Mouse (Mus musculus): ENCODE data around the gene Dnah2. TPM values are rescaled to one million over a fixed set of nuclear protein-coding genes. Genes with fewer than 3 reads are reported as not detected.

Gene Dnah2
- total and polyA plus RNA-seq, 3 experiments, result 0.08 to 0.41 (median 0.23) TPM

DNA sequence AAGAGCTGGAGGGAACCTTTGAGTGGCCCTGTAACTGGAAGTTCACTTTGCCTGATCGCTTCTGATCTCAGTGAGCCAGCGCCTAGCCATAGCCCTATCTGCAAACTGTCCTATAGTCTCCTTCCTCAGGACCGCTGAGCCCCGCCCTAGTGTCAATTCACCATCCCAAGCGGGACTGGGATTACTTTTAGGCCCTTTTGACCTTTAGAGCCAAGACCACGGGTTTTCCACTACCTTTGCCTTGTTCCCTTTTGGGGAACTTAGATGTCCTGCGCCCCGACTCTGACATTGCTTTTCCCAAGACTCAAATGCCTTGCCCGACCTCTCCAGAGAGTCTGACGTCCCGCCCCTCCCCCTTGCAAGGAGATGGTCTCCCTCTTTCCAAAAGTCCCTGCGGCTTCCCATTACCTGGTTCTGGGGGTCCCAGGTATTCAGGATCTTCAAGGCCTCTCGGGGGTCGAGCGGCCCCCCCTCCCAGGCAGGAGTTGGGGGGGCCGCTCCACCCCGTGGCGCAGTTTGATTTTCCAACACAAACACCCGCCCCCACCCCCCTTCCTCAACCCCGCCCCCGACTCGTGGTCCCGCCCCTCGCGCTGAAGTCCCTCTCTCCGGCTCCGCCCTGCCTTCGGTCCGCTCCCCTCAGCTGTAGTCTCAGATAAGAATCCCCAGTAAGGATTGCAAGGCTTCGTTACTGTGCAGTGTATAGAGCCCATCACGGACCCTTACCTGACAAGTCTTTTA lies 128.9 kb downstream of the Dnah2 start:
- peak overlapping the region; percentile 91 for H3K27ac ChIP-seq
- H3K9ac ChIP-seq (ENCODE audit: low read depth, low read length), result peak overlapping the region; percentile 61
- DNase-seq, result peak; percentile 74 to 80
- intact Hi-C loops (cut with DNase I), result loop anchor here (1.0 to 10.0 kb wide), 5 partner anchors 13 to 575 kb away; partner anchors contain the start of genes Gabarap and Phf23
- H3K79me2 ChIP-seq (replicated peaks; ENCODE audit: control insufficient read depth, insufficient read depth, low read length), result no peaks in the 10 kb centered on the region
- H3K27me3 ChIP-seq (ENCODE audit: control insufficient read depth, insufficient read depth, low read length), result no peaks in the 10 kb centered on the region
- TF ChIP-seq EP300 (IDR thresholded peaks at IDR 0.05; ENCODE audit: insufficient read depth, low read depth, low read length), result 0 out of 2 replicates have a peak, but pooled peaks have one; percentile 20
- TF ChIP-seq CTCF (IDR thresholded peaks at IDR 0.05), result no peak
- TF ChIP-seq POLR2A (IDR thresholded peaks at IDR 0.05; ENCODE audit: insufficient read depth, low read depth, low read length), result no peak
- H3K4me1 ChIP-seq (ENCODE audit: control insufficient read depth, insufficient read depth, low read length), result peaks cover 4% of the 10 kb centered on the region
- under 1% methylated on average over 30 of the region's 31 CpGs for WGBS
- H3K4me3 ChIP-seq, result peak overlapping the region; percentile 56
- H3K36me3 ChIP-seq (ENCODE audit: control insufficient read depth, insufficient read depth, low read length), result no peaks in the 10 kb centered on the region

DNA sequence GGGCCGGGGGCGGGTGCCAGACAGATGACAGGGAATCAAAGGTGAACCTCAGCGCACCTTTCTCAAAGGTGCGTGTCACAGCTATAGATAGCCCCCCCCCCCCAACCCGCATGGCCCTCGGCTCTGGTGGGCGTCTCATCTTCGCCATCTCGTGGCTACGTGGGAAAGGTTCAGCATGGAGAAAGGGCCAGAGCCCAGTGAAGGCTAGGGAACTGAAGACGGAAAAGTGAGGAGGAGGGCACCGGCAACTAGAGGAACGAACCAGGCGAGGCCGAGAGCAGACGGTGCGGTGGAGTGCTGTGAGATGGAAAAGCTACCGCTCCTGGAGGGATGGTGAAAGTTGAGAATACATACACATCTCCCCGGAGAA lies 129.5 kb downstream of the Dnah2 start:
- intact Hi-C loops (cut with DNase I), result loop anchor here (1.0 to 10.0 kb wide), 3 partner anchors 18 to 575 kb away; partner anchors contain the start of genes Gabarap and Phf23
- no peak for TF ChIP-seq EP300 (IDR thresholded peaks at IDR 0.05; ENCODE audit: insufficient read depth, low read depth, low read length)
- no peak for TF ChIP-seq POLR2A (IDR thresholded peaks at IDR 0.05; ENCODE audit: insufficient read depth, low read depth, low read length)
- TF ChIP-seq CTCF (IDR thresholded peaks at IDR 0.05), result peak; percentile 65
- DNase-seq, result peak in 1 of 2 experiments; percentile 62
- peaks cover 4% of the 10 kb centered on the region for H3K4me1 ChIP-seq (ENCODE audit: control insufficient read depth, insufficient read depth, low read length)
- H3K27ac ChIP-seq, result peak overlapping the region; percentile 91
- no peaks in the 10 kb centered on the region for H3K79me2 ChIP-seq (replicated peaks; ENCODE audit: control insufficient read depth, insufficient read depth, low read length)
- peak overlapping the region; percentile 61 for H3K9ac ChIP-seq (ENCODE audit: low read depth, low read length)
- 0% methylated on average over 19 of the region's 19 CpGs for WGBS
- no peaks in the 10 kb centered on the region for H3K36me3 ChIP-seq (ENCODE audit: control insufficient read depth, insufficient read depth, low read length)
- no peaks in the 10 kb centered on the region for H3K27me3 ChIP-seq (ENCODE audit: control insufficient read depth, insufficient read depth, low read length)
- H3K4me3 ChIP-seq, result peak overlapping the region; percentile 56

DNA sequence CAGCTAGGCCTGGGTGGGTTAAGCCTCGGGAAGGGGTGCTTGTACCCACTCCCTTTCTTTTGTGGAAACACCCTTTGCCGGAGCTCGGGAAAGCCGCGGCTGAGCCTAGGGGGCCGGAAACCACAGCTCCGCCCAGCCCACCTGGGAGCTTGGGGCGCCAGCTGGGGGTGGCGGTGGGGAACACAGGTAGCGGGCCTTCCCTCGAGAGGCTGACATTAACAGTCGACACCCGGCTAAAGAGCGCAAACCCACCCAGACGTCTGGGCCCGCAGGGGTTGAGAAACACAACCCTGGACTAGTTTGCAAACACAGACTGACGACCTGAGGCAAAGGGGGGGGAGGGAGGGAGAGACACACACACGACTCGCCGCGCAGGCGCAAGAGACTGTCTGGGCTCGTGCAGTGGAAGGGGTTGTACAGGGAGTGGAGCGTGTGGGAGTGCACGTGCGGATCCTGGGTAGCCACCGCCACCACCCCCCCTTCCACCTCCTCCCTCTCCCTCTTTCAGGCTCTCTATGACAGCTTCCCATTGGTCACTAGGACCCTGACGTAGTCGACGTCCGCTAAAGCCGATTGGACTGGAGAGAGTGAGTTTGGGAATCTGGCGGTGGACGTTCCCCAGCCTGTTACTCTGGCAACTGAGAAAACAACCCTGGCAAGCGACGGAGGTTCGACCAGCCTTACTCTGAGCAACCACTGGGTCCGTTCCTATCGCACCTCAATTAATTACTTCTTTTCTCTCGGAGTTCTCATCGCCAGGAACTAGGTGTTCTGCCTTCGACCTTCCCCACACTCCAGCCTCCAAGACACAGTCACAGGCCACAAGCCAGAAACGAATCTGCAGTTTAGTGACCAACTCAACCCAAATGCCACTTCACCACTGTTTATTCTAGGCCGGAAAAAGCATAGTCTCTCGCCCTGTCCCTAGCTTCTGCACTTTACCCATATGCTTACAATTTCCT lies 130.1 kb downstream of the Dnah2 start:
- Histone ChIP-seq H3K27ac (peak overlapping the region; percentile 99), H3K4me1 (ENCODE audit: control insufficient read depth, insufficient read depth, low read length) (peaks cover 8% of the 10 kb centered on the region), H3K36me3 (ENCODE audit: control insufficient read depth, insufficient read depth, low read length) (no peaks in the 10 kb centered on the region), H3K27me3 (ENCODE audit: control insufficient read depth, insufficient read depth, low read length) (no peaks in the 10 kb centered on the region), H3K9ac (ENCODE audit: low read depth, low read length) (peak overlapping the region; percentile 78), H3K4me3 (peak overlapping the region; percentile 81), H3K79me2 (replicated peaks; ENCODE audit: control insufficient read depth, insufficient read depth, low read length) (no peaks in the 10 kb centered on the region)
- DNase-seq, result peak; percentile 87 to 94
- intact Hi-C loops (cut with DNase I), result loop anchor here (1.0 to 10.0 kb wide), 4 partner anchors 8 to 576 kb away; partner anchors contain the start of genes Gabarap and Phf23
- TF ChIP-seq CTCF (IDR thresholded peaks at IDR 0.05) (no peak), POLR2A (IDR thresholded peaks at IDR 0.05; ENCODE audit: insufficient read depth, low read depth, low read length) (peak; percentile 66), EP300 (IDR thresholded peaks at IDR 0.05; ENCODE audit: insufficient read depth, low read depth, low read length) (peak; percentile 99)
- under 1% methylated on average over 40 of the region's 45 CpGs for WGBS

DNA sequence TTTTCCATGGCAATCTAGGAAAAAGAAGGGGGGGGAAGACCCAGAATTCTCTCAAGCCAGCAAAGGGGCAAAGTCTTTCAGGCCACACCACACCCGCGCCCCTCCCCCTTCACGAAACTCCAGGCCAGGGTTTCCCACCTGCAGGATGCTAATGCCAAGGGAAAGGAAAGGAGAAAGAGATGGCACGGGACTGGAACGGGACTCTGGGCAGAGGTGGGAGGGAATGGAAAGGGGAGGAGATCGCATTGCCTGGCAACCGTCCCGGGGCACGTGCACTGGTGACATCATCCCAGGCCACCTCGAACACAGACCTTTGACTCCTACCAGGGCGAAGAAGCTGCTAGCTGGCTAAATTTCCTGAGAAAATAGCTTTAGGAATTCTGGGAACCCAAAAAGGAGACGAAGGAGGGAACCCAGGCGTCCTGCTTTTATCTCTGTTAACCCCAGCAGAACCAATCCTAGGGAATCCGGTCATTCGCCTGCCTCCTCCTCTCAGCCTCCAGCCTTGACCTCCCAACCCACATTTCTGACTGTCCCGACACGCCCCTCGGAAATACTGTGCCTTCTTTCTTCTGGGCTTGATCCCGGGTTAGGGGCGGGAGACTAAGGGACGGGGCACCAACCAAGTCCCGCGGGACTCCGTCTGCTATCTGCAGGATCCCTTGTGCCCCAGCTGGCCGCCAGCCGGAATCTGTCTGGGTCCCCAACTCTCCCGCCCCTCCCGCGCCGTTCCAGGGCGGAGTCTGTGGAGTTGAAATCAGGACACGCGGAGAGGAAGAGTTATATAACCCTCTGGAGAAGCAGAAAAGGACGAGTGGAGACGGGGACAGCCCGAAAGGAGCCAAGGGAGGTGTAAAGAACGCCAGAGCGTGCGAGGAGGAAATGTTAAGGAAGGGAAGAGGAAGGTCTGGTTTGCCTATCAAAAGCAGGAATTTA lies 131.2 kb downstream of the Dnah2 start:
- TF ChIP-seq POLR2A (IDR thresholded peaks at IDR 0.05; ENCODE audit: insufficient read depth, low read depth, low read length), result peak; percentile 97
- no peak for TF ChIP-seq CTCF (IDR thresholded peaks at IDR 0.05)
- TF ChIP-seq EP300 (IDR thresholded peaks at IDR 0.05; ENCODE audit: insufficient read depth, low read depth, low read length), result peak; percentile 96
- Histone ChIP-seq H3K79me2 (replicated peaks; ENCODE audit: control insufficient read depth, insufficient read depth, low read length) (no peaks in the 10 kb centered on the region), H3K4me3 (peak overlapping the region; percentile 81), H3K4me1 (ENCODE audit: control insufficient read depth, insufficient read depth, low read length) (peaks cover 12% of the 10 kb centered on the region), H3K27me3 (ENCODE audit: control insufficient read depth, insufficient read depth, low read length) (no peaks in the 10 kb centered on the region), H3K36me3 (ENCODE audit: control insufficient read depth, insufficient read depth, low read length) (no peaks in the 10 kb centered on the region), H3K27ac (peak overlapping the region; percentile 99), H3K9ac (ENCODE audit: low read depth, low read length) (peak overlapping the region; percentile 78)
- under 1% methylated on average over 39 of the region's 39 CpGs for WGBS
- DNase-seq, result peak; percentile 93 to 95
- intact Hi-C loops (cut with DNase I), result loop anchor here (1.0 to 10.0 kb wide), 3 partner anchors 7 to 577 kb away; partner anchors contain the start of genes Gabarap and Phf23

Data from heart, adult 2 months (tissue).